Mouse (Mus musculus): ENCODE measurements at regions not wholly inside any gene's neighbourhood (a gene's known extent, or its start where the extent isn't known, plus 50 kb on each side); places are given as distances from the start of the nearest gene placed in this dataset.

DNA sequence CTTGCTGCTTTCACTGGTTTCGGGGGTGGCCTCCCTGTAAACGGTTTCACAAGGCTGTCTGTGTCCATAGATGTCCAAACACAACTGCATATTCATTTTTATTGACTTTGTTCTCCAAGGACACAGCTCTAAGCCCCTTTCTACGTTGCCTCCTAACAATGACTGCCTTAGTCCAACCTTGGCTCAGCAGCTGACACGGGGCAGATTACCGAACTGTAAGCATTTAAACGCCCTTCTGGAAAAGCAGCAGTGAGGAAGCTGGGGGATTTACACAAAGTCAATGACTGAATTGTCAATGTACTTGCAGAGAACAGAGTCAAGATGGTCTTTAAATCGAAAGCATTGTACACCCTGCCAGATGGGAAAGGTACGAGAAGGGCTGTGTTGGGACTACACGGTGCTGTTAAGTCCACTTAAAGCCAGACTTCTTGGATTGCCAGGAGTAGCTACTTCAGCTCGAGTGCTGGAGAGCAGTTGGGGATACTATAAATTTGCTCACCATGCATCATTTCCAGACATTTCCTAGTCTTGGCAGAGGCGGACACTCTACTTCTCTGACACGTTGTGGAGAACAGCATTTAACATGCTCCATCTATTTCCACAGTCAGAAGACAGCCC is 149.0 kb downstream of the Dact1 start:
- TF ChIP-seq EP300 (IDR thresholded peaks at IDR 0.05; ENCODE audit: low read depth) (no peak), CTCF (IDR thresholded peaks at IDR 0.05; ENCODE audit: low read depth) (no peak)

All from liver, embryonic 14.5 days (tissue).